Mouse (Mus musculus) hindbrain, embryonic 14.5 days (tissue): ENCODE measurements at regions not wholly inside any gene's neighbourhood (a gene's known extent, or its start where the extent isn't known, plus 50 kb on each side); places are given as distances from the start of the nearest gene placed in this dataset.

Source experiments
- ATAC-seq: fragments of 200-750 bp; cut with Nextera tagmentation; 2 replicates; pipeline ENCODE4 v1.8.0; 2017; ENCODE audit warnings: moderate number of reproducible peaks, mild to moderate bottlenecking, moderate TSS enrichment, moderate library complexity; ENCODE audit not compliant: low FRiP score
- DNase-seq: peaks from one replicate; pipeline ENCODE4 v3.0.0-alpha.2; 2015; ENCODE audit warnings: low spot score
- H3K27ac ChIP-seq: fragments of 300-500 bp; sonication (generic); 2 replicates; pipeline ENCODE4 v1.5.1; 2014; ENCODE audit warnings: mild to moderate bottlenecking, moderate library complexity
- H3K27me3 ChIP-seq: fragments of 300-500 bp; sonication (generic); 2 replicates; pipeline ENCODE4 v1.6.1; 2014; ENCODE audit warnings: mild to moderate bottlenecking, low read length, mixed read lengths; ENCODE audit not compliant: control insufficient read depth, insufficient read depth
- H3K36me3 ChIP-seq: fragments of 300-500 bp; sonication (generic); replicated peaks from 2 replicates; pipeline ENCODE4 v1.6.1; 2014; ENCODE audit not compliant: control insufficient read depth, insufficient read depth
- H3K4me1 ChIP-seq: fragments of 300-500 bp; sonication (generic); replicated peaks from 2 replicates; pipeline ENCODE4 v1.6.1; 2014; ENCODE audit warnings: antibody characterized with exemption, low read length, mixed read lengths; ENCODE audit not compliant: control insufficient read depth, insufficient read depth
- H3K4me2 ChIP-seq: fragments of 300-500 bp; sonication (generic); replicated peaks from 2 replicates; pipeline ENCODE4 v1.6.1; 2014; ENCODE audit warnings: mild to moderate bottlenecking, moderate library complexity
- H3K4me3 ChIP-seq: fragments of 300-500 bp; sonication (generic); replicated peaks from 2 replicates; pipeline ENCODE4 v1.5.1; 2014; ENCODE audit warnings: mild to moderate bottlenecking, low read length
- H3K9ac ChIP-seq: fragments of 300-500 bp; sonication (generic); 2 replicates; pipeline ENCODE4 v1.6.1; 2014
- H3K9me3 ChIP-seq: fragments of 300-500 bp; sonication (generic); 2 replicates; pipeline ENCODE4 v1.6.1; 2016; ENCODE audit warnings: low read length; ENCODE audit not compliant: control insufficient read depth
- WGBS: fragments of 180-500 bp; shearing (Covaris S2); extraction: QIAGEN DNeasy Blood & Tissue Kit; methylation state at CpG from one replicate; pipeline ENCODE4 v1.1.7; 2014; 5-methylcytosine and 5-hydroxymethylcytosine counted together

DNA sequence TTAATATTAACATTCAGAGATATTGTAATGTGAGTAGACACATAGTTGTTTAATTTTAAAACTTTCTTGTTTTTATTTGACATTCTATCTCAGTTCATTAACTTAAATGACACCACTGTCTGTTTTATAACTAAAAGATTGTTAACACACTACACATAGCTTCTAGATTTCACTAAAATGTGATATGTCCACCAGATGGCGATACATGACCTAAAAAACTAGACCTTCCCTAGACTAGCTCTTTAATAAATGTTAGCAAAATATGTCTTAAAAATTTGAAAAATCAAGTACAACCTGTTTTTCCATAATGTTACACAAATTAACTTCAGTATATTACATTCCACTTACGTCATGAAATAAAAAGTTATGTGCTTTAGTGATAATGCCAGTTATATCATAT, 1398.8 kb upstream of the Cdh9 start:
- H3K27me3 ChIP-seq, result no peaks in the 10 kb centered on the region
- no peaks in the 10 kb centered on the region for H3K9me3 ChIP-seq
- 0 out of 2 replicates have a peak, but pooled peaks have one; percentile 48 for ATAC-seq
- H3K4me3 ChIP-seq, result no peak overlapping the region
- DNase-seq, result peak; percentile 87
- H3K9ac ChIP-seq, result no peak overlapping the region
- no peak overlapping the region for H3K4me2 ChIP-seq
- WGBS, result 36% methylated on average over 2 of the region's 2 CpGs
- no peaks in the 10 kb centered on the region for H3K4me1 ChIP-seq
- no peaks in the 10 kb centered on the region for H3K36me3 ChIP-seq
- H3K27ac ChIP-seq, result no peak overlapping the region

DNA sequence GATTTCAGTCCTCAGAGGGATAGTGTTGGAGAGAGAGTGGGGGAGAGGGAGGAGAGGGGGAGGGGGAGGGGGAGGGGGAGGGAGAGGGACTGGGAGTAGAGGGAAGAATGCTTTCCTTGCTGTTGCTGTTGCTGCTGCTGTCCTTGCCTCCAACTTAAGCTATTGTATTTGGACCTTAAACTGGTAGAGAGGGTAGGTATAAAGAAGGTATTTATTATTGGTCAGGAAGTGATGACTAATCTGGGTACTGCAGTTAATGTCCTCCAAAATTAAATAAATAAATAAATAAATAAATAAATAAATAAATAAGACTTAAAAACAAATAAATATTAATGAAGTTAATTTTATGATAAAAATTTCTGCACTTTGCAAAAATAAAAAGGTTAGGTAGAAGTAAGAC, 1396.6 kb upstream of the Cdh9 start:
- ATAC-seq (no peak), DNase-seq (no peak)
- no peak overlapping the region for H3K4me3 ChIP-seq
- H3K9me3 ChIP-seq, result no peaks in the 10 kb centered on the region
- no peak overlapping the region for H3K27ac ChIP-seq
- H3K27me3 ChIP-seq, result no peaks in the 10 kb centered on the region
- H3K9ac ChIP-seq, result no peak overlapping the region
- H3K4me1 ChIP-seq, result no peaks in the 10 kb centered on the region
- no peaks in the 10 kb centered on the region for H3K36me3 ChIP-seq
- H3K4me2 ChIP-seq, result no peak overlapping the region

GRCm38 (mm10) chr15:15361841-15362240, 1366.7 kb upstream of the Cdh9 start:
- no peak overlapping the region for H3K9ac ChIP-seq
- no peak overlapping the region for H3K27ac ChIP-seq
- no peak overlapping the region for H3K4me3 ChIP-seq
- DNase-seq (peak; percentile 28), ATAC-seq (no peak)
- 70% methylated on average over 1 of the region's 1 CpGs for WGBS
- no peaks in the 10 kb centered on the region for H3K9me3 ChIP-seq
- no peaks in the 10 kb centered on the region for H3K4me1 ChIP-seq
- no peaks in the 10 kb centered on the region for H3K27me3 ChIP-seq
- no peak overlapping the region for H3K4me2 ChIP-seq
- no peaks in the 10 kb centered on the region for H3K36me3 ChIP-seq

- Histone ChIP-seq H3K4me3 (no peak overlapping the region), H3K36me3 (no peaks in the 10 kb centered on the region), H3K27ac (no peak overlapping the region), H3K4me2 (no peak overlapping the region), H3K9me3 (no peaks in the 10 kb centered on the region), H3K4me1 (no peaks in the 10 kb centered on the region), H3K9ac (no peak overlapping the region), H3K27me3 (no peaks in the 10 kb centered on the region)
- DNase-seq (no peak), ATAC-seq (no peak)
- 81% methylated on average over 7 of the region's 7 CpGs for WGBS
These were observed 1336.1 kb upstream of the Cdh9 start for GRCm38 (mm10) chr15:15392300-15393022.
